Mouse (Mus musculus) heart, postnatal 14 days (tissue): ENCODE measurements at regions not wholly inside any gene's neighbourhood (a gene's known extent, or its start where the extent isn't known, plus 50 kb on each side); places are given as distances from the start of the nearest gene placed in this dataset.

Source experiments
- DNase-seq, 2 experiments: peaks; one replicate each; pipeline ENCODE4 v3.0.0; 2021 to 2022
- intact Hi-C: fragments of 180-260 bp; cut with DNase I; formaldehyde crosslinking; loops from one replicate; pipeline ENCODE4 v1.15.1; 2025

- intact Hi-C loops = no loop called here
- DNase-seq = no peak
Measured at GRCm38 (mm10) chr9:104496220-104496619, 50.9 kb upstream of the Cpne4 start.

- DNase-seq = no peak
- intact Hi-C loops = no loop called here
Measured at GRCm38 (mm10) chr9:104490696-104491095, 56.4 kb upstream of the Cpne4 start.

GRCm38 (mm10) chr9:104489383-104489782 is 57.7 kb upstream of the Cpne4 start:
- no peak for DNase-seq
- intact Hi-C loops = no loop called here

- intact Hi-C loops = no loop called here
Measured at GRCm38 (mm10) chr9:104482440-104482839, 64.6 kb upstream of the Cpne4 start.

GRCm38 (mm10) chr9:104480683-104481082 is 66.4 kb upstream of the Cpne4 start:
- DNase-seq = no peak
- intact Hi-C loops = no loop called here

More at GRCm38 (mm10) chr9:104482440-104482839, 64.6 kb upstream of the Cpne4 start:
- no peak for DNase-seq

- no peak for DNase-seq
- intact Hi-C loops = no loop called here
Measured at GRCm38 (mm10) chr9:104474831-104475230, 72.3 kb upstream of the Cpne4 start.

- no peak for DNase-seq
- intact Hi-C loops = no loop called here
Measured at GRCm38 (mm10) chr9:104467238-104467637, 79.8 kb upstream of the Cpne4 start.

GRCm38 (mm10) chr9:104463701-104464100 is 83.4 kb upstream of the Cpne4 start:
- intact Hi-C loops = no loop called here

GRCm38 (mm10) chr9:104460133-104460532 is 87.0 kb upstream of the Cpne4 start:
- no peak for DNase-seq
- intact Hi-C loops = no loop called here

More at GRCm38 (mm10) chr9:104463701-104464100, 83.4 kb upstream of the Cpne4 start:
- no peak for DNase-seq

- DNase-seq = no peak
- intact Hi-C loops = no loop called here
Measured at GRCm38 (mm10) chr9:104457635-104458034, 89.5 kb upstream of the Cpne4 start.

- intact Hi-C loops = no loop called here
- no peak for DNase-seq
Measured at GRCm38 (mm10) chr9:104448577-104449165, 98.4 kb upstream of the Cpne4 start.

GRCm38 (mm10) chr9:104444906-104445305 is 102.2 kb upstream of the Cpne4 start:
- intact Hi-C loops = no loop called here
- peak; percentile 5 to 20 for DNase-seq

GRCm38 (mm10) chr9:104443236-104443635 is 103.8 kb upstream of the Cpne4 start:
- intact Hi-C loops = no loop called here
- no peak for DNase-seq

GRCm38 (mm10) chr9:104413021-104413420 is 75.5 kb upstream of the Acpp start:
- intact Hi-C loops = no loop called here

GRCm38 (mm10) chr9:104410211-104410610 is 72.7 kb upstream of the Acpp start:
- intact Hi-C loops = loop anchor here (2.0 kb wide), 1 partner anchor 979 kb away; no protein-coding TSS in a partner anchor
- peak; percentile 10 to 37 for DNase-seq

More at GRCm38 (mm10) chr9:104413021-104413420, 75.5 kb upstream of the Acpp start:
- no peak for DNase-seq

GRCm38 (mm10) chr9:104409381-104409780 is 71.8 kb upstream of the Acpp start:
- no peak for DNase-seq
- intact Hi-C loops = no loop called here

GRCm38 (mm10) chr9:104408571-104409294 is 71.2 kb upstream of the Acpp start:
- intact Hi-C loops = no loop called here
- peak in 1 of 2 experiments; percentile 3 for DNase-seq

- intact Hi-C loops = no loop called here
- DNase-seq = no peak
Measured at GRCm38 (mm10) chr9:104407559-104408376, 70.2 kb upstream of the Acpp start.

- DNase-seq = no peak
- intact Hi-C loops = no loop called here
Measured at GRCm38 (mm10) chr9:104407011-104407410, 69.5 kb upstream of the Acpp start.

GRCm38 (mm10) chr9:104406491-104406890 is 68.9 kb upstream of the Acpp start:
- no peak for DNase-seq
- intact Hi-C loops = no loop called here

- DNase-seq = no peak
- intact Hi-C loops = no loop called here
Measured at GRCm38 (mm10) chr9:104403863-104404262, 66.3 kb upstream of the Acpp start.
